Mouse (Mus musculus) left cerebral cortex, postnatal 25 days (tissue): ENCODE data around the gene Nsg1. TPM values are rescaled to one million over a fixed set of nuclear protein-coding genes. Genes with fewer than 3 reads are reported as not detected.
A peak's percentile ranks its signal among the peaks of the same experiment; 100 is the strongest.

ENCODE experiments used
- DNase-seq, 2 experiments: peaks; one replicate each; pipeline ENCODE4 v3.0.0; 2022; ENCODE audit warnings: low spot score in 2 of 2, mixed read lengths in 1 of 2
- intact Hi-C: fragments of 180-260 bp; cut with DNase I; formaldehyde crosslinking; loops from one replicate; pipeline ENCODE4 v1.15.1; 2025
- total RNA-seq, 2 experiments: library from RNA; stranded (reverse); gene quantifications; 2 replicates each; pipeline ENCODE4 v1.2.3; 2021

The Nsg1 gene
- total RNA-seq: 100 to 1,000 TPM; 449 to 509 TPM

DNA sequence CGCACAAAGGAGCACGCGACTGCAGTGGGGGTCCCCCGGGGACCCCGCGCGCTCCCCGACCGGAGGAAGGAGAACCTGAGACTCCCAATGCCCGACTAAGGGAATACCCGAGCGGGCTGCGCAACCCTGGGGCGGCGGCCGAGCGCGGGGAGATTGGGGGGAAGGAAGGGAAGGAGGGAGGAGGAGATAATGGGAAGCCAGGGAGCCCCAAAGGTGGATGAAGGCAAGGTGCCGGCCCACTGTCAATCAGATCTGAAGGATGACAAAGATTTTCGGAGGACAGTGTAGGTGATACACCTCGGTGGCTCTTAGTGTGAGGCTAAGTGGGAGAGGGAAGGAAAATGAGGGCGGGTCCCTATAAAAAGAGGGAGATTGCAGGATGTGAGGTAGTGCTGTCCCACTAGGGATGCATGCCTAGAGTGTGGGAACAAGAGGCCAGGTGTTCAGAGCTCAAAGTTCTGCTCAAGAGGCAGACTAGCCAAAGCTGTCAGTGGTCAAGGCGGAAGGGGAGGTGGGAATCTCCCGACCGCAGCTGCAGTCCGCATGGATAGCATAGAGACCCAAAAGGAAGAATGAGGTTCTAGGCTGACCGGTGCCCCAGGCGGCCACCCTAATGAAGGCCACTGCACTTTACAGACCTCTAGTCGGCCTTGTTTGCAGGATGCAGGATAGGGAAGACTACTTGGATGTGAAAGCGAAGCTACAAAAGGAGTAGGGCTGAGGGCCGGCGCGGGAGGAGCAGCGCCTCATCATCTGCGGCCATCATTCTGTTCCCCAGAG is at the start of gene Nsg1:
Gene Nsg1 (minus strand): TSS at position 274 of the 780 bp plus-strand sequence.
- no peak for DNase-seq
- intact Hi-C loops: loop anchor here (2.0 kb wide), 1 partner anchor 43 kb away; no protein-coding TSS in a partner anchor

DNA sequence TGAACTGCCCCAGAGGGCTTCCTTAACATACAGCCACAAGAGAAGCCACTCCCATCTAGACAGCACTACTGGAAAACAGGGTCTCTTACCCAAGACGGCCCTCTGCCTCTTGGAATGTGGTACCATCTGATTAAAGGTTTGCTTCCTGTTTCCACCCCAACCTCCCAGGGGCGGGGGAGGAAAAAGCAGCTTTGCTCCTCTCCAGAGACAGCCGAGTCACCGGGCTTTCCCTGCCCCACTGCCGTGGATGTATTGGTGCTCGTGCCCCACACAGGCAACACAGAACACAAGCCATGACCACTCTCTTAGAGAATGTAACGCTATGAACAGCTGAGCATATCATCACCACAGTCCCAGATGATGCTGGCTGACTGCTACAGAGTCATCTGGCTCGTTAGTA is 49.3 kb upstream of the Nsg1 start:
- DNase-seq: no peak
- intact Hi-C loops: no loop called here

DNA sequence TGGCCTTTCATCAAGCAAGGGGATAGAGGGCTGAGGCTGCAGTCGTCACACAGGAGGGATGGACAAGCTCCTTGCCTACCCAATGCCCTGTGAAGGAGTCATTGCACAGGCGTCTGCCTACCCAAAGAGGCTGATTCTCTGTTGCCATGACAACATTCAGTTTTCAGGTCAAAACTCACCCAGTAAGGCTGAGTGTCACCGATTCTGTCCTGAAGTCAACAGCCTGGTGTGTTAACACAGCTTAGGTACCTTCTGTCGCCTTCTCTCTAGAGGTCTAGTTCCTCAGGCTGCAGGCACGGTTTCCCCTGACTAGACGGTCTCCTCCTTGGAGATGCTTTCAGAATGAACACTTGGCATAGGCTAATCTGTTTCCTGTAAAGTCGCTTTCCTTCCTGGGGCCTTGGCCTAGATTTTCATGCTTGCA is 45.6 kb upstream of the Nsg1 start:
- intact Hi-C loops: no loop called here
- peak in 1 of 2 experiments; percentile 62 for DNase-seq

DNA sequence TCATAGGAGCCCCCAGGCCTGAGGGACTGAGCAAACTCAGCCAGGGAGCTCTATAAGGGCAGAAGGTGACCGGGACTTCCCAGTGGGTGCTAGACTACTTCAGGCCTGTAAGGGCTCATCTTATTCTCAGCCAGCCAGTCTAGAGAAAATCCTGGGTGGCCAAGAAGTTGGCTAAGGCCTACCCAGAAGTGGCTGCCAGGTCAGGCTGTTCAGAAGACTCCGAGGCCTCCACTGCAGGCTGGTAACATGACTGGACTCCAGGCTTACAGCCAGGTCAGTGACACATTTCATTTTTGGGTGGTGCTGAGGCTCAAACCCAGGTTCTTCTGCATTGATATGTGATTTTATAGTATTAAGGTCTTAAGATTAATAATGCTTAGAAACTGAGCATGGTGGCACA is 40.0 kb upstream of the Nsg1 start:
- intact Hi-C loops: loop anchor here (10.0 kb wide), 1 partner anchor 905 kb away; no protein-coding TSS in a partner anchor
- DNase-seq: no peak

DNA sequence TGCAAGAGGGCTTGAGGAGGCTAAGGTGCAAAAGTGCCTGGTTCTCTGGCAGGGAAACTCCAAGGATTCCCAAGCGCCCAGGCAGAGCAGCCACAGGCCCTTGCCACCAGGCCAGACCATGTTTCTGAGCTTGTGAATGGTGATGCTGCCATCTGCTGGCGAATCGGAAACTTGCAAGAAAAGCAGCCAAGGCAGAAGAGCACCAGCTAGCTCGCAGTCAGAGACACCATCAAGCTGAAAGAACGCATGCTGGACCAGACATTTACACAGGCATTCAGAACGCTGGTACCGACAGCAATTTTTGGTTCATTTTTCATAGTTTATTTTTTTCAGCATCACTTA is 37.7 kb upstream of the Nsg1 start:
- intact Hi-C loops: loop anchor here (1.0 to 10.0 kb wide), 3 partner anchors 41 to 903 kb away; no protein-coding TSS in a partner anchor

DNA sequence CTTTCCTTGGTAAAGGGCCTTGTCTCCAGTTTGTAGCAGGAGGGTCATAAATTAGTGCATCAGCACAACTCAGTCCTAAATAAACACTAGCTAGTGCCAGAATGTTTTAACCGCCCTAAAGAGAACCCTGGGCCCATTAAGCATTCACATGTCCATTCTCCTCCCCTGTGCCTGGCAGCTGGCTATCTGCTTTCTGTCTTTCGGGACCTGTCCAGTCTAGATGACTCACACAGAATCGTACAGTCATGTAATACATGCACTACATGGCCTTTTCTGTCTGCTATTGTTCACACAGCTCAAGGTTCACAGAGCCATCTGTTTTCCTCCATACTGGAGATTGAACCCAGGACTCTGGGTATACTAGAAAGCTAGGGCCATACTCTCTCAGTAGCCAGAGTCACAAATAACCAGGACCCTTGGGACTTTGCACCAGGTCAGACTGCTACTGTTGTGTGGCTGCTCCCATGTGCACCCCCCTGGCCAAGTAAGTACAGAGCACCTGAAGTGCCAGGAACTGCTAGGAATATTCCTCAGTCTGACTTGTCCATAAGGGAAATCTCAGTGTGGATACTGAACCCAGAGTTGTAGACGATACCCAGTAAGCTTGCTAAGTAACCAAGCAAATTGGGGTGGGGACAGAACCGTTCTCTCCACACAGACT is 37.2 kb upstream of the Nsg1 start:
- intact Hi-C loops: loop anchor here (1.0 to 10.0 kb wide), 3 partner anchors 41 to 902 kb away; no protein-coding TSS in a partner anchor
- no peak for DNase-seq

More for the DNA sequence above, 37.7 kb upstream of the Nsg1 start:
- DNase-seq: peak; percentile 89 to 92

GRCm38 (mm10) chr5:38195941-38196340 is 36.2 kb upstream of the Nsg1 start:
- intact Hi-C loops: loop anchor here (10.0 kb wide), 1 partner anchor 901 kb away; no protein-coding TSS in a partner anchor
- DNase-seq: no peak

DNA sequence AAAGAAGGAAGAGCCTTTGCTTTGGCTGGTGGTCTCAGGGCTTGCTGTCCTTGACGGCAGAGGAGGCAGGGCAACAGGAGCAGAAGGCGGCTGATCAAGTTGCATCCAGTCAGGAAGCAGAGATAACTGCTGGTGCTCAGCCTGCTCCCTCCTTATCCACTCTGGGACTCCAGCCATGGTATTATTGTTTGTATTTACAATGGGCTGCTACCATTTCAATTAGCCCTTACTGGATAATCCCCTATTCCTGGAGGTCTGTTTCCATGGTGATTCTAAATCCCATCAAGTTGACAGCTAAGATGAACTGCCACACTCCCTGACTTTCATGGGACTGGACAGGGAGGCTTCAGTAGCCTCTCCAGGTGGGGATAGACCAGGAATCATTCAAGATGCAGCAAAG is 35.2 kb upstream of the Nsg1 start:
- no peak for DNase-seq
- intact Hi-C loops: loop anchor here (10.0 kb wide), 1 partner anchor 900 kb away; no protein-coding TSS in a partner anchor

GRCm38 (mm10) chr5:38190907-38191306 is 31.2 kb upstream of the Nsg1 start:
- intact Hi-C loops: loop anchor here (10.0 kb wide), 1 partner anchor 896 kb away; no protein-coding TSS in a partner anchor
- DNase-seq: no peak

- intact Hi-C loops: no loop called here
Observed at GRCm38 (mm10) chr5:38187006-38187405, 27.3 kb upstream of the Nsg1 start.

DNA sequence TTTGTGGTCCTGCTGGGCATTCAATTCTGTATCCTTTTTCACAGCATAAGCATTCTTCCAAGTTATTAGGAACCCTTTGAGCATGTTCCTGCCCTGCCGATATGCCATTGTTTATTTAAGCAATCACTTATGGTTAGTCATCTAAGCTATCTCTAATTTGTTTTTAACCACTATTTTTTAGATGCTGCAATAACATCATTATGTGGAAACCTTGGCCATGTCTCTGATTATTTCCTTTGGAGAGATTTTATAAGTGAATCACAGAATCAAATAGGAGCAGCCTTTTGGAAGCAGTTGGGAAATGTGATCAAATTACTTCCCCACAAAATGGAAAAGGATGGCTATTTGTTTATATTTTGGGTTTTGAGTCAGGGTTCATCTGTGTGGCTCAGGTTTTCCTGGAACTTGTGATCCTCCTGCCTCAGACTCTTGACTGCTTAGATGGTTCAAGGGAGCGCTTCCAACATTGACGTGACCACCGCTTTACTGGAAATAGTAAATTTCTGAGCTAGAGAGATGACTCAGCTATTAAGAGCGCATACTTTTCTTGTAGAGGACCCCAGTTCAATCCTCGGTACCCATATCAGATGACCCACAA is 25.1 kb upstream of the Nsg1 start:
- intact Hi-C loops: no loop called here
- no peak for DNase-seq

More at GRCm38 (mm10) chr5:38187006-38187405, 27.3 kb upstream of the Nsg1 start:
- no peak for DNase-seq

DNA sequence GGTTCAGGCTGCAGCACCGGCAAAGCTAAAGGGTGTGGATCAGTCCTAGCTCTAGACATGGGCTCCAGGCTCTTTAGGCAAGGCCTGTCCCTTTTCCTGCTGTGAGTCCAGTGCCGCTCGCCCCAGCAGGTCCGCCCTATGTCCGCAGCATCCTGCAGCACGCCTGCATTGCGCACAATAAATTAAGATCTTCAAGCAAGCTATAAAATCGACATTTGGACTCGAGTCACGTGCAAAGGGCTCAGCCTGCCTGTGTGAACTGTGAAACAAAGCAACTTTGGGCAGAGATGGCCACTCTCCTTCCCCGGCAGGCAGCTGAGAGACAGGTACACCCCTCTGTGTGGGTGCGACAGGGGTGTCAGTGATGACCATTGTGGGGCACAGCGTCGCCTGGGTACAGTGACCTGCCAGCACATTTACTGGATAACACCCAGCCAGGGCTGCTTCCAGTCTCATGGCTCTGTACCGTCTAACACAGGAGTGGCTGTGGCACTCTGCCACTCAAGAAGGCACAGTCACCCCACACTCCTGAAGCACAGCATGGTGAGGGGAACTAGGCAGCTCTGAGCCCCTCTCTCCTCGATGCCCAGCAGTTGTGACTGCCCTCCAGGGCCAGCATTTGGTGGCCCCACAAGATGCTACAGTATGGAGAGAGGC is 14.7 kb upstream of the Nsg1 start:
- intact Hi-C loops: no loop called here
- DNase-seq: no peak

GRCm38 (mm10) chr5:38173766-38174165 is 14.1 kb upstream of the Nsg1 start:
- intact Hi-C loops: no loop called here
- DNase-seq: no peak

- DNase-seq: no peak
- intact Hi-C loops: no loop called here
Observed at GRCm38 (mm10) chr5:38168497-38168896, 8.8 kb upstream of the Nsg1 start.

DNA sequence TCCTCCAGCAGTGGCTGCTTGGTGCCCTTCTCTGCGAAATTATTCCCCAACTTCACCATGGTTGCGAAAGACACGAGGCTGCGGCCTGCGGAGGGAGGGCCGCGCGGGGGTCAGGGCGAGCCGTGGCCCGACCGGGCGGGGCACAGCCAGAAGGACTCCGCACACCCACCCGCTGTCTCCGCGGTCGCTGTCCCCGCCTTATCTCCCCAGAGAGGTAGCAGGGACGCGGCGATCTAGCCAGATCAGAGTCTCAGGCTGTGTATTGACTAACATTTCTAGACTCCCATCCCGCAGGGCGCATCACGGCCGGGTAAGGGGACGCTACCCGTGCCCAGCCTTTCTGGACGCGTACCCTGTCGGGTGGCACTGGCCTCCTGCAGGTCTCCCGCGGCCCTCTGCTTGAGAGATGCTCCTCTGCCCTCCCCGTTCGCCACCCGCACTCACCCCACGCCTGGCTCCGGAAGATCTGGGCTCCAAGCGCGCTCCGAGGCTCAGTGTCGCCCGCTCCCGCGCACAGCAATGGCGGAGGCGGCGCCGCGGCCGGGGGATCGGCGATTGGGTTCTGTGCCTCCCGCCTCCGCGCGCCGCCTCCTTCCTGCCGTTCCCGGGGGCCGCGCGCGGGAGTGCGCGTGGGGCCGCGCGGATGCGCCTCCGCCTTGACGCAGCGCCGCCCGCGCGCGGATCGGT is 617 bp downstream of the Nsg1 start:
- intact Hi-C loops: loop anchor here (2.0 kb wide), 1 partner anchor 42 kb away; no protein-coding TSS in a partner anchor
- DNase-seq: peak; percentile 76 to 83

GRCm38 (mm10) chr5:38158501-38158946 is 1.2 kb downstream of the Nsg1 start:
- peak; percentile 66 to 70 for DNase-seq
- intact Hi-C loops: loop anchor here (2.0 kb wide), 1 partner anchor 42 kb away; no protein-coding TSS in a partner anchor

GRCm38 (mm10) chr5:38157481-38158020 is 2.2 kb downstream of the Nsg1 start:
- intact Hi-C loops: loop anchor here (2.0 kb wide), 1 partner anchor 41 kb away; no protein-coding TSS in a partner anchor
- DNase-seq: no peak

DNA sequence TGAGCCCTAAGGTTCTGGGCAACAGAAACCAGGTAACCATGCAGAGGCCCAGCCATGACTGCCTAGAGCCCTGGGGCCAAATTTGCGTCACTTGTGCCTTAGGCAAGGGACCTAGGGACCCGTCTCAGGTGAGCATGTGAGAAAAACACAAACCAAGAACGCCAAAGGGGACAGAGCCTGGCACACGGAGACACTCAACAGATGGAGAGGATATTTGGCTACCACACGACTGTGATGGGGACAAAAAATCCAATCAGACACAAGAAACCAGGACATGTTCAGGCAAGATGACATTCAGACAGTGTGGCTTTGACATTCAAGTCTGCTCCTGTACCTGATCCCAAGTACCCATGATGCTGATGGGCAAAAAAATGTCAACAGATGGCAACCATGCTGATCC is 6.1 kb downstream of the Nsg1 start:
- no peak for DNase-seq
- intact Hi-C loops: no loop called here
